Mouse (Mus musculus): ENCODE data around the gene Ergic2. TPM values are rescaled to one million over a fixed set of nuclear protein-coding genes. Genes with fewer than 3 reads are reported as not detected.

The Ergic2 gene
- polyA plus RNA-seq, 1 experiment = 23.4 TPM

Other genes starting within 250 kb of the Ergic2 start
- 19.2 and 42.2 TPM in 2 replicates for gene Far2, start 165.1 kb downstream of the Ergic2 start, polyA plus RNA-seq (2012; rRNA removed)
- 2.6 and 6.9 TPM in 2 replicates for gene Tmtc1, start 232.0 kb upstream of the Ergic2 start, polyA plus RNA-seq (2012; rRNA removed)

All from large intestine, adult 2 months (tissue).